Mouse (Mus musculus): ENCODE measurements around the gene Gde1. TPM values are rescaled to one million over a fixed set of nuclear protein-coding genes. Genes with fewer than 3 reads are reported as not detected.

Gde1 gene
- polyA plus RNA-seq, 1 experiment from 2014 or later, result 481 TPM

GRCm38 (mm10) chr7:118649328-118649727, 56.2 kb downstream of the Gde1 start:
- no peak for DNase-seq (ENCODE audit: low spot score)
- WGBS, result 81% methylated on average over 7 of the region's 7 CpGs
- Histone ChIP-seq H3K4me1 (ENCODE audit: insufficient read depth, low read depth, low read length) (no peaks in the 10 kb centered on the region), H3K27ac (ENCODE audit: low read length) (no peak overlapping the region), H3K9ac (replicated peaks; ENCODE audit: low read depth) (no peak overlapping the region), H3K9me3 (ENCODE audit: low read length) (no peaks in the 10 kb centered on the region), H3K4me3 (ENCODE audit: low read depth, low read length) (no peak overlapping the region), H3K27me3 (replicated peaks; ENCODE audit: insufficient read depth, low read length) (no peaks in the 10 kb centered on the region), H3K36me3 (ENCODE audit: insufficient read depth, low read length) (no peaks in the 10 kb centered on the region), H3K4me2 (replicated peaks; ENCODE audit: low read depth, low read length) (no peak overlapping the region)
- TF ChIP-seq EP300 (IDR thresholded peaks at IDR 0.05), result no peak
- TF ChIP-seq CTCF (IDR thresholded peaks at IDR 0.05), result no peak
- no peak for ATAC-seq

- TF ChIP-seq EP300 (IDR thresholded peaks at IDR 0.05) (no peak), CTCF (IDR thresholded peaks at IDR 0.05) (no peak)
- H3K4me3 ChIP-seq (ENCODE audit: low read depth, low read length), result no peak overlapping the region
- WGBS, result 82% methylated on average over 1 of the region's 1 CpGs
- DNase-seq (ENCODE audit: low spot score) (no peak), ATAC-seq (no peak)
- H3K9me3 ChIP-seq (ENCODE audit: low read length), result no peaks in the 10 kb centered on the region
- no peak overlapping the region for H3K9ac ChIP-seq (replicated peaks; ENCODE audit: low read depth)
- H3K27ac ChIP-seq (ENCODE audit: low read length), result no peak overlapping the region
- no peaks in the 10 kb centered on the region for H3K36me3 ChIP-seq (ENCODE audit: insufficient read depth, low read length)
- H3K27me3 ChIP-seq (replicated peaks; ENCODE audit: insufficient read depth, low read length), result no peaks in the 10 kb centered on the region
- no peak overlapping the region for H3K4me2 ChIP-seq (replicated peaks; ENCODE audit: low read depth, low read length)
- no peaks in the 10 kb centered on the region for H3K4me1 ChIP-seq (ENCODE audit: insufficient read depth, low read depth, low read length)
These were observed 59.3 kb downstream of the Gde1 start for GRCm38 (mm10) chr7:118646237-118646636.

Other genes with a start within 250 kb of the Gde1 start
- 14.5 and 16.2 TPM in 2 replicates for gene Itpripl2, start 213.8 kb downstream of the Gde1 start, polyA plus RNA-seq (2015; fragmentation: Nextera tagmentation; extraction: Ambion mirVana)
- 68.5 and 88.6 TPM in 2 replicates for gene Coq7, start 172.4 kb downstream of the Gde1 start, polyA plus RNA-seq (2015; fragmentation: Nextera tagmentation; extraction: Ambion mirVana)
- 2.0 and 2.4 TPM in 2 replicates for gene Tmc7, start 121.0 kb downstream of the Gde1 start, polyA plus RNA-seq (2015; fragmentation: Nextera tagmentation; extraction: Ambion mirVana)
- 0.19 and 0.20 TPM in 2 replicates for gene Tmc5, start 108.5 kb downstream of the Gde1 start, polyA plus RNA-seq (2015; fragmentation: Nextera tagmentation; extraction: Ambion mirVana)
- 8.4 and 8.8 TPM in 2 replicates for gene Ccp110, start 6.8 kb upstream of the Gde1 start, polyA plus RNA-seq (2015; fragmentation: Nextera tagmentation; extraction: Ambion mirVana)
- 44.0 and 45.0 TPM in 2 replicates for gene Vps35l, start 34.4 kb upstream of the Gde1 start, polyA plus RNA-seq (2015; fragmentation: Nextera tagmentation; extraction: Ambion mirVana)
- gene Iqck, start 150.0 kb upstream of the Gde1 start, polyA plus RNA-seq (2015; fragmentation: Nextera tagmentation; extraction: Ambion mirVana), result 3.5 and 4.9 TPM in 2 replicates
- gene Knop1, start 150.5 kb upstream of the Gde1 start, polyA plus RNA-seq (2015; fragmentation: Nextera tagmentation; extraction: Ambion mirVana), result 50.1 and 51.6 TPM in 2 replicates

Measured in lung, postnatal 0 days (tissue).